Mouse (Mus musculus) megakaryocyte, embryonic 14.5 days (primary cell): ENCODE results near the gene Bnc2.

ENCODE experiments used
- FLI1 ChIP-seq: IDR thresholded peaks from 2 replicates; pipeline ENCODE4 v1.6.1; 2012; ENCODE audit warnings: low read length, inconsistent platforms, mixed read lengths
- GATA1 ChIP-seq: IDR thresholded peaks from 3 replicates; pipeline ENCODE4 v1.6.1; 2012; ENCODE audit warnings: mixed read lengths, low read length, inconsistent platforms, borderline replicate concordance

GRCm38 (mm10) chr4:84627616-84628015 lies 47.5 kb downstream of the Bnc2 start:
- TF ChIP-seq GATA1 (no peak), FLI1 (no peak)
